ENCODE assay signal across 12 mouse cellular contexts in genomic region chr14:20477261-20478025, GRCm38 (mm10). TPM values are rescaled to one million over a fixed set of nuclear protein-coding genes. Genes with fewer than 3 reads are reported as not detected.
DNase-seq lines count a peak whose midpoint lies in the region; ATAC-seq and TF ChIP-seq lines count a peak whose summit lies in the region.
"Had no signal": no experiment of that assay in that cellular context is flagged by ENCODE, and none has a peak within 500 bp of the region (broad histone marks: within the 10 kb centered on the region; RNA-seq: fewer than 3 reads in every experiment).

No protein-coding gene starts in this region.

- H3K9ac ChIP-seq in kidney, embryonic 15.5 days: no peak overlapping the region
- no peak overlapping the region for H3K9ac ChIP-seq in embryonic facial prominence, embryonic 14.5 days (ENCODE audit: low read depth, low read length)
- H3K9ac ChIP-seq: hindbrain, embryonic 13.5 days had no signal

- H3ac ChIP-seq in myocyte (ENCODE audit: control insufficient read depth, insufficient read length): no peak overlapping the region

- no peak for TF ChIP-seq POLR2A in bone marrow macrophage, adult 2 months (IDR thresholded peaks at IDR 0.05; ENCODE audit: borderline replicate concordance, low read depth, low read length)
- TF ChIP-seq POLR2A in myocyte (IDR thresholded peaks at IDR 0.05; ENCODE audit: insufficient read length, low read depth): no peak

- intact Hi-C loops in left cerebral cortex, postnatal 10 days (cut with DNase I): no loop called here

- DNase-seq in kidney, adult 9 months: peak; percentile 21
- DNase-seq in embryonic facial prominence, embryonic 14.5 days (ENCODE audit: low spot score): peak; percentile 21
- DNase-seq in testis, postnatal 10 days (ENCODE audit: low spot score): no peak
- DNase-seq in adrenal gland, adult 8-10 months: no peak
- no peak for DNase-seq in left cerebral cortex, postnatal 10 days (ENCODE audit: extremely low spot score in 1 of 2, low spot score in 2 of 2)
- DNase-seq: kidney, postnatal 10 days had no signal

- TF ChIP-seq CTCF in bone marrow macrophage, adult 2 months (IDR thresholded peaks at IDR 0.05; ENCODE audit: low read depth, low read length): no peak

- no peak overlapping the region for H3K4me2 ChIP-seq in kidney, embryonic 15.5 days
- peak overlapping the region; percentile 25 for H3K4me2 ChIP-seq in embryonic facial prominence, embryonic 14.5 days (ENCODE audit: low read depth, low read length)
- H3K4me2 ChIP-seq in myocyte (ENCODE audit: low read depth): peak overlapping the region; percentile 99
- H3K4me2 ChIP-seq: hindbrain, embryonic 13.5 days had no signal

- H3K27me3 ChIP-seq in kidney, embryonic 15.5 days: no peaks in the 10 kb centered on the region
- no peaks in the 10 kb centered on the region for H3K27me3 ChIP-seq in embryonic facial prominence, embryonic 14.5 days (replicated peaks; ENCODE audit: control insufficient read depth, insufficient read depth, low read length)
- no peaks in the 10 kb centered on the region for H3K27me3 ChIP-seq in myocyte (ENCODE audit: control insufficient read depth, insufficient read depth, insufficient read length)

- no peaks in the 10 kb centered on the region for H3K9me3 ChIP-seq in kidney, embryonic 15.5 days (replicated peaks)
- no peaks in the 10 kb centered on the region for H3K9me3 ChIP-seq in embryonic facial prominence, embryonic 14.5 days (ENCODE audit: control insufficient read depth, low read length)
- H3K9me3 ChIP-seq: hindbrain, embryonic 13.5 days had no signal

- no peak for ATAC-seq in kidney, embryonic 15.5 days (replicated peaks; ENCODE audit: low FRiP score)
- ATAC-seq in embryonic facial prominence, embryonic 14.5 days (ENCODE audit: low read depth): no peak
- ATAC-seq: activated CD4-positive, CD25-positive, alpha-beta regulatory T cell, adult 4 months; forebrain, embryonic 16.5 days had no signal

- H3K36me3 ChIP-seq in kidney, embryonic 15.5 days: no peaks in the 10 kb centered on the region
- no peaks in the 10 kb centered on the region for H3K36me3 ChIP-seq in embryonic facial prominence, embryonic 14.5 days (ENCODE audit: control insufficient read depth, insufficient read depth, low read length)
- no peaks in the 10 kb centered on the region for H3K36me3 ChIP-seq in myocyte (ENCODE audit: control insufficient read depth, insufficient read depth)
- H3K36me3 ChIP-seq: hindbrain, embryonic 13.5 days had no signal

- WGBS in kidney, embryonic 15.5 days: 56% methylated on average over 4 of the region's 4 CpGs
- 28% methylated on average over 4 of the region's 4 CpGs for WGBS in embryonic facial prominence, embryonic 14.5 days

- H3K27ac ChIP-seq in kidney, embryonic 15.5 days: no peak overlapping the region
- peak overlapping the region; percentile 59 for H3K27ac ChIP-seq in bone marrow macrophage, adult 2 months (ENCODE audit: insufficient read depth, low read depth, low read length)
- H3K27ac ChIP-seq in embryonic facial prominence, embryonic 14.5 days (replicated peaks; ENCODE audit: low read depth, low read length): no peak overlapping the region
- H3K27ac ChIP-seq: hindbrain, embryonic 13.5 days had no signal

- peaks cover 7% of the 10 kb centered on the region; the same call in 1 of the 2 replicates for H3K4me1 ChIP-seq in kidney, embryonic 15.5 days
- peaks cover 20% of the 10 kb centered on the region for H3K4me1 ChIP-seq in bone marrow macrophage, adult 2 months (ENCODE audit: control insufficient read depth, insufficient read depth, low read length)
- peaks cover 10% of the 10 kb centered on the region for H3K4me1 ChIP-seq in embryonic facial prominence, embryonic 14.5 days (ENCODE audit: control insufficient read depth, insufficient read depth, low read length)

- no peak overlapping the region for H3K4me3 ChIP-seq in kidney, embryonic 15.5 days (replicated peaks)
- peak overlapping the region; percentile 42 for H3K4me3 ChIP-seq in bone marrow macrophage, adult 2 months (ENCODE audit: insufficient read depth, low read length)
- H3K4me3 ChIP-seq in embryonic facial prominence, embryonic 14.5 days (ENCODE audit: low read depth, low read length): no peak overlapping the region
- peak overlapping the region; percentile 81 for H3K4me3 ChIP-seq in myocyte
- H3K4me3 ChIP-seq: hindbrain, embryonic 13.5 days had no signal

- H3K79me2 ChIP-seq in myocyte (ENCODE audit: control insufficient read depth, insufficient read depth): peaks cover 33% of the 10 kb centered on the region

TF ChIP-seq in myocyte, 11 proteins besides CTCF, POLR2A, EP300 and RAD21:
- TF ChIP-seq E2F4 (IDR thresholded peaks at IDR 0.05; ENCODE audit: insufficient read depth) (no peak), REST (IDR thresholded peaks at IDR 0.05; ENCODE audit: insufficient read depth, insufficient read length) (no peak), POLR2AphosphoS2 (IDR thresholded peaks at IDR 0.05; ENCODE audit: insufficient read length, low read depth) (no peak), TCF12 (IDR thresholded peaks at IDR 0.05; ENCODE audit: insufficient read depth, poor library complexity, severe bottlenecking) (no peak), SRF (IDR thresholded peaks at IDR 0.05; ENCODE audit: control insufficient read depth, insufficient read length, low read depth) (no peak)
TF ChIP-seq in myocyte: peak in this region for 0.

RNA-seq across cellular contexts. Expression of gene Anxa7, which starts 2.5 kb away (rescaled TPM):
- polyA plus RNA-seq in kidney, embryonic 15.5 days (2015; fragmentation: Nextera tagmentation; extraction: Ambion mirVana): 38.3 and 39.9 TPM in 2 replicates
- polyA plus RNA-seq in bone marrow macrophage, adult 2 months (2012; ENCODE audit: insufficient read depth, insufficient read length, missing spikeins): 140 and 141 TPM in 2 replicates
- polyA plus RNA-seq in embryonic facial prominence, embryonic 14.5 days (2014; fragmentation: Nextera tagmentation; extraction: Ambion mirVana): 47.5 and 48.3 TPM in 2 replicates
- polyA plus RNA-seq in myocyte (2012; fragmentation: generic; extraction: Trizol): 75.0 TPM
- 100 to 1,000 TPM; 118 to 129 (median 120) TPM for total RNA-seq in adrenal gland, adult 8-10 months (2022)
- 10 to 100 TPM; 50.6 to 52.6 TPM for total RNA-seq in left cerebral cortex, postnatal 10 days (2021)

RNA-seq across cellular contexts. Expression of gene Mss51, which starts 19.3 kb away (rescaled TPM):
- 0.63 and 1.0 TPM in 2 replicates for polyA plus RNA-seq in kidney, embryonic 15.5 days (2015; fragmentation: Nextera tagmentation; extraction: Ambion mirVana)
- polyA plus RNA-seq in bone marrow macrophage, adult 2 months (2012; ENCODE audit: insufficient read depth, insufficient read length, missing spikeins): 1.9 and 2.4 TPM in 2 replicates
- 2.9 and 4.0 TPM in 2 replicates for polyA plus RNA-seq in embryonic facial prominence, embryonic 14.5 days (2014; fragmentation: Nextera tagmentation; extraction: Ambion mirVana)
- 7.2 TPM for polyA plus RNA-seq in myocyte (2012; fragmentation: generic; extraction: Trizol)
- total RNA-seq in adrenal gland, adult 8-10 months (2022): 1 to 10 TPM in 2 of 4 experiments, under 1 TPM in 2; 0.52 to 2.1 (median 1.1) TPM
- 1 to 10 TPM in 1 of 2 experiments, under 1 TPM in 1; 0.97 to 1.1 TPM for total RNA-seq in left cerebral cortex, postnatal 10 days (2021)

RNA-seq across cellular contexts. Expression of gene Cfap70, which starts 25.4 kb away (rescaled TPM):
- polyA plus RNA-seq in kidney, embryonic 15.5 days (2015; fragmentation: Nextera tagmentation; extraction: Ambion mirVana): 0.50 and 0.82 TPM in 2 replicates
- not detected in 2 replicates for polyA plus RNA-seq in bone marrow macrophage, adult 2 months (2012; ENCODE audit: insufficient read depth, insufficient read length, missing spikeins)
- polyA plus RNA-seq in embryonic facial prominence, embryonic 14.5 days (2014; fragmentation: Nextera tagmentation; extraction: Ambion mirVana): 0.77 and 3.2 TPM in 2 replicates
- polyA plus RNA-seq in myocyte (2012; fragmentation: generic; extraction: Trizol): not detected
- total RNA-seq in adrenal gland, adult 8-10 months (2022): 1 to 10 TPM; 1.2 to 7.0 (median 1.8) TPM
- 1 to 10 TPM; 2.5 to 3.0 TPM for total RNA-seq in left cerebral cortex, postnatal 10 days (2021)
- polyA plus RNA-seq: activated CD4-positive, CD25-positive, alpha-beta regulatory T cell, adult 4 months had no signal

Comparison
In these comparisons a context has a peak if more than half of its experiments do, and no peak if none do; other contexts are left out.
1. DNase-seq: peak in kidney, adult 9 months (single experiment) and embryonic facial prominence, embryonic 14.5 days (single experiment); none in testis, postnatal 10 days (single experiment), adrenal gland, adult 8-10 months (single experiment) and left cerebral cortex, postnatal 10 days (0 of 2).
2. H3K4me3 ChIP-seq: peak in bone marrow macrophage, adult 2 months (single experiment) and myocyte (single experiment); none in kidney, embryonic 15.5 days (single experiment) and embryonic facial prominence, embryonic 14.5 days (single experiment).